Mouse (Mus musculus) bone marrow macrophage, adult 2 months (primary cell): Measurements from ENCODE around the gene H2-D1.

Experiments used
- CTCF ChIP-seq: IDR thresholded peaks from 2 replicates; pipeline ENCODE4 v1.5.1; 2012; ENCODE audit warnings: low read depth, mild to moderate bottlenecking, low read length, moderate library complexity
- POLR2A ChIP-seq: IDR thresholded peaks from 2 replicates; pipeline ENCODE4 v1.6.1; 2012; ENCODE audit warnings: mild to moderate bottlenecking, low read depth, low read length, borderline replicate concordance

DNA sequence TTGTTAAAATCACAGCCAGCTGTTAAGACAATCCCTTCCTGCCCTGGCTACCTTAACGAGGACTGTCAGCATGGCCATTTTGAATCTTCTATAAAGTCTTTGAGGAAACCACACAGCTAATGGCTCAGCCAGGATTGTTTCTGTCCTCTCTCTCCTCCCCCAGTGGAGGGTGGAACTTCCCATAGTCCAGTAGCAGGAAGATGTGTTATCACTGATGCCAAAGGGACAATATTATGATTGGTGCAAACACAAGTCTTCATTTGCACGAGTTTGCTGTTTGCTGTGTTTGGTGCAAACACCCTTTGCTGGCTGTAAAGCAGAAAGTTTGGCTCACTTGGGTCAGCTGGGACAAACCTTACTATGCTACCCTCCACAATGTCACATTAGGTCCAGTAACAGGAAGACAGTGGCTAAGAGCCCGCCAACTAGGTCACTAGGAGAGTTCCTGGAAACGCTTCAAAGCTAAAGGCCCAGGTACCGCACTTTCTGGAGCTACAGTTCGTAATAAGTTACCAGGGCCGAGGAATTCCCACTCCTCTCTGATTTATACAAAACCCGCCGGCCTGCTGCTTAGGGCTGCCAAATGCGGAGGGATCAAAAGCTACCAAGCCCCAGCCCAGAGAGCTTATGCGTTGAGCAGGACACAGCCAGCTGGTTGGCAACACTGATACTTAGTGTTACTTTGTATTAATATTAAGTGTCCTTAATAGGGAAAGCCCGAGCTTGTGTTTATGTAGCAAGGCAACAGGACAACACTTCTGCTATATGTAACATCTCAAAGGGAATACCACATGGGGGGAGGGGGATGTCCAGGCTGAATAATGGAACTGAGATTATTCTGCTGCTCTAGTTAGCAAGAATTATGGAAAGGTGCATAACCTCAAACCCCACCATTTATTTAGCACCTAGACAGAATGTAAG, 21.9 kb upstream of the H2-D1 start:
- no peak for TF ChIP-seq CTCF
- no peak for TF ChIP-seq POLR2A
